Mouse (Mus musculus) ES-E14 (cell line): ENCODE results near the gene Herc4.

Experiments
- CHD2 ChIP-seq: IDR thresholded peaks from 2 replicates; pipeline ENCODE4 v1.6.1; 2014; ENCODE audit warnings: mild to moderate bottlenecking, low read depth, low read length, inconsistent platforms
- MAFK ChIP-seq: IDR thresholded peaks from 2 replicates; pipeline ENCODE4 v1.6.1; 2014; ENCODE audit warnings: mild to moderate bottlenecking, low read depth, low read length, inconsistent platforms; ENCODE audit not compliant: insufficient read depth
- ZC3H11A ChIP-seq: IDR thresholded peaks from 2 replicates; pipeline ENCODE4 v1.6.1; 2012; ENCODE audit warnings: low read depth, mild to moderate bottlenecking, inconsistent platforms, low read length, borderline replicate concordance
- ZNF384 ChIP-seq: IDR thresholded peaks from 2 replicates; pipeline ENCODE4 v1.6.1; 2012; ENCODE audit warnings: low read depth, low read length, inconsistent platforms

DNA sequence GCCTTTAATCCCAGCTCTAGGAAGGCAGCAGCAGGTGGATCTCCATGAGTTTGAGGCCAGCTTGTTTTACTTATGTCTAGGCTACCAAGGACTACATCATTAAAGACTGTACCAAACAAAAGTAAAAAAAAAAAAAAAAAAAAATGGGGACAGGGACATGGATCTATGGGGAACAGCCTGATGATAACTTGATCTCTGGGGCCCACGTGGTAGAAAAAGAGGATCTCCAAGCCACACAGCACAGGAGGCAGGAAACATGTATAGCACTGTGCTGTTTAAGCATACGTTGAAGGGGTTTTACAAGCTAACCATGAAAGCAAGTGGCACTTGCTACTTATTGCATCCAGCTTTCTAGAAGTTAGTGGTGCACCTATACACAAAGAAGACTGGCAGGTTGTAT is 97.7 kb downstream of the Herc4 start:
- no peak for TF ChIP-seq ZNF384
- TF ChIP-seq CHD2 = no peak
- no peak for TF ChIP-seq ZC3H11A
- no peak for TF ChIP-seq MAFK
